9 mouse cellular contexts compared by ENCODE assay signal in the genomic region with DNA sequence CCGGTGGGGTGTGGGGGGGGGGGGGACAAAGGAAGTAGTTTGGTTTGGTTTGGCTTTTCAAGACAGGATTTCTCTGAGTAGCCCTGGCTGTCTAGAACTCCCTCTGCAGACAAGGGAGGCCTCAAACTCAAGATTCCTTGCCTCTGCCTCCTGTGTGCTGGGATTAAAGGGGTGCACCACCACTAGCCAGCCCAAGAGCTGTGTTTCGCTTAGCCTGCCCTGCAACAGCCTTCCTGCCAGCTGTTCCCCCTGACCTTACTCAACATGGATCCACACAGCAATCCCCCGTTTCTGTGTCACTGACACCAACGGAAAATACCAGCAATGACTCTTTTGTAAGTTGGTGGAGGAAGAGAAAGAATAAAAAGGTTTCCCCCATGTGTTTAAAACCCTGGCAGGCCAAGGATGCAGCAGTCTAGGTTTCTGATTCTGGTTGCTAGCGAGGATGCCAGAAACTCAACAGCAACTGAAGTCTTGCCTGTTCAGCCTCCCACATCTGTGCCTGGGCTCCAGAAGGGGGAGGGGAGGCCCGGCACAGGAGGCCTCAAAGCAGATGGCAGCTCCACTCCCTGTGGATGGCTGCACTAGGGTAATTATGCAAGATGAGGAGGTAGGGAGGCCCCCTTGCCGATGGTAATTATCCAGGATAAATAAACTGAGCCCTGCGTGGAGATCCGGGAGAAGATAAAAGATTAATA.
DNase-seq lines count a peak whose midpoint lies in the region; ATAC-seq and TF ChIP-seq lines count a peak whose summit lies in the region.
"Had no signal": no experiment of that assay in that cellular context is flagged by ENCODE, and none has a peak within 500 bp of the region (broad histone marks: within the 10 kb centered on the region; RNA-seq: fewer than 3 reads in every experiment).

No protein-coding gene starts in this region.

- intact Hi-C loops in gastrocnemius, postnatal 14 days (cut with DNase I; ENCODE audit: low total_unique reads) = no loop called here

- peak; percentile 92 for ATAC-seq in forebrain, embryonic 11.5 days (replicated peaks; ENCODE audit: low FRiP score)
- ATAC-seq in midbrain, embryonic 15.5 days (replicated peaks) = peak; percentile 93

- H3K9me3 ChIP-seq in forebrain, embryonic 11.5 days (ENCODE audit: control insufficient read depth, low read length) = no peaks in the 10 kb centered on the region
- no peaks in the 10 kb centered on the region for H3K9me3 ChIP-seq in midbrain, embryonic 15.5 days

- peaks cover 10% of the 10 kb centered on the region; the same call in 1 of the 2 replicates for H3K4me1 ChIP-seq in forebrain, embryonic 11.5 days (replicated peaks; ENCODE audit: control insufficient read depth, insufficient read depth, low read length)
- 0 out of 2 replicates have a peak, but pooled peaks cover 4% of the 10 kb centered on the region for H3K4me1 ChIP-seq in midbrain, embryonic 15.5 days

- no peaks in the 10 kb centered on the region for H3K36me3 ChIP-seq in forebrain, embryonic 11.5 days (ENCODE audit: control insufficient read depth, insufficient read depth, low read length)
- no peaks in the 10 kb centered on the region for H3K36me3 ChIP-seq in midbrain, embryonic 15.5 days (replicated peaks)

- DNase-seq in brain, adult 2 months (ENCODE audit: low read depth, low spot score) = peak; percentile 78
- DNase-seq in forebrain, embryonic 11.5 days (ENCODE audit: low spot score) = peak; percentile 78
- peak; percentile 45 for DNase-seq in layer of hippocampus, adult 2 months (ENCODE audit: low spot score in 2 of 2)
- no peak for DNase-seq in urinary bladder, postnatal 4 days (ENCODE audit: low spot score in 2 of 2)
- DNase-seq in gastrocnemius, postnatal 14 days = no peak
- DNase-seq in adrenal gland, postnatal 36 days = no peak
- no peak for DNase-seq in cerebellum, adult 11 months
- DNase-seq: kidney, adult 8-10 months had no signal

- H3K27me3 ChIP-seq in forebrain, embryonic 11.5 days (ENCODE audit: control insufficient read depth, insufficient read depth, low read length) = no peaks in the 10 kb centered on the region
- H3K27me3 ChIP-seq in midbrain, embryonic 15.5 days (replicated peaks) = no peaks in the 10 kb centered on the region

- WGBS in forebrain, embryonic 11.5 days = 28% methylated on average over 9 of the region's 9 CpGs
- WGBS in midbrain, embryonic 15.5 days = 25% methylated on average over 9 of the region's 9 CpGs

- H3K27ac ChIP-seq in forebrain, embryonic 11.5 days (ENCODE audit: low read depth, low read length) = peak overlapping the region; percentile 76
- no peak overlapping the region for H3K27ac ChIP-seq in layer of hippocampus, adult 2 months
- peak overlapping the region; percentile 40 for H3K27ac ChIP-seq in midbrain, embryonic 15.5 days

- H3K4me3 ChIP-seq in forebrain, embryonic 11.5 days (ENCODE audit: low read depth, low read length) = no peak overlapping the region
- no peak overlapping the region for H3K4me3 ChIP-seq in layer of hippocampus, adult 2 months
- no peak overlapping the region for H3K4me3 ChIP-seq in midbrain, embryonic 15.5 days

- no peak overlapping the region for H3K4me2 ChIP-seq in forebrain, embryonic 11.5 days (ENCODE audit: low read depth, low read length, severe bottlenecking)
- no peak overlapping the region for H3K4me2 ChIP-seq in midbrain, embryonic 15.5 days

- no peak overlapping the region for H3K9ac ChIP-seq in forebrain, embryonic 11.5 days (ENCODE audit: low read length)
- no peak overlapping the region for H3K9ac ChIP-seq in midbrain, embryonic 15.5 days

- TF ChIP-seq CTCF in layer of hippocampus, adult 2 months (conservative IDR thresholded peaks at IDR 0.05) = no peak

Comparison
In these comparisons a context has a peak if more than half of its experiments do, and no peak if none do; other contexts are left out.
1. DNase-seq: peak in brain, adult 2 months (single experiment), forebrain, embryonic 11.5 days (single experiment) and layer of hippocampus, adult 2 months (2 of 2); none in urinary bladder, postnatal 4 days (0 of 2), gastrocnemius, postnatal 14 days (single experiment), adrenal gland, postnatal 36 days (0 of 2) and cerebellum, adult 11 months (single experiment).